Mouse (Mus musculus): ENCODE data around the gene Ccdc124. TPM values are rescaled to one million over a fixed set of nuclear protein-coding genes. Genes with fewer than 3 reads are reported as not detected.

Gene Ccdc124
- polyA plus RNA-seq, 1 experiment = 48.0 TPM

- H3K4me3 ChIP-seq (replicated peaks; ENCODE audit: extremely low read depth, low read depth, low read length) = no peak overlapping the region
- DNase-seq = no peak
- WGBS = 41% methylated on average over 11 of the region's 11 CpGs
- no peaks in the 10 kb centered on the region; the same call in 1 of the 2 replicates for H3K4me1 ChIP-seq (ENCODE audit: control insufficient read depth, insufficient read depth, low read length)
- TF ChIP-seq CTCF (IDR thresholded peaks at IDR 0.05; ENCODE audit: insufficient read depth, low read length) (no peak), POLR2A (IDR thresholded peaks at IDR 0.05; ENCODE audit: borderline replicate concordance, extremely low read depth, low read depth, low read length) (no peak)
Measured at GRCm38 (mm10) chr8:70821992-70822391, 51.7 kb downstream of the Ccdc124 start.

DNA sequence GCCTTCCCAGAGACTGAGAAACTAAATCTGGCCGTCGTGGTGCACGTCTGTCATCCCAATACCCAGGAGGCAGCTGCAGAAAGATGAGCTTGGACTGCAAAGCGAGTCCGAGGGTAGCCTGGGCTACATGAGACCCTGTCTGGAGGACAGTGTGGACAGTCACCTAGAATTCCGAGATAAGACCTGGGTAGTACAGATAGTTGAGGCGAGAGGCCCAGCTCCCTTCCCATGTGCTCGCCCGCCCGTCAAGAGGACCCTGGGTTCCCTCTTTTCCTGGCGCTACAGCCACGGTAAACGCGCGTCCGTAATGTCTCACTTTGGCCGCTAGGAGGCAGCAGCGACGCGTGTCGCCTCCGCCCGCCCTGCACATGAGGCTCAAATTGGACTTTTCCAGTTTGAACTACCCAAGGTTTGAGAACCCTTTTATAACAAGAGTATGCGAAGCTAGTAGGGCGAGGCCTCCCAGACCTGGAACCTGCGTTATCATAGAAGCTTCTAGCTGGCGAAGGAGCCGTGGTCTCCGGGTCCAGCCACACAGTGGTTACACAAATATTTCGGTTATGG is 52.3 kb downstream of the Ccdc124 start:
- peak; percentile 71 for DNase-seq
- WGBS = 16% methylated on average over 30 of the region's 30 CpGs
- Histone ChIP-seq H3K4me1 (ENCODE audit: control insufficient read depth, insufficient read depth, low read length) (no peaks in the 10 kb centered on the region; the same call in 1 of the 2 replicates), H3K4me3 (replicated peaks; ENCODE audit: extremely low read depth, low read depth, low read length) (no peak overlapping the region)
- TF ChIP-seq POLR2A (IDR thresholded peaks at IDR 0.05; ENCODE audit: borderline replicate concordance, extremely low read depth, low read depth, low read length) (no peak), CTCF (IDR thresholded peaks at IDR 0.05; ENCODE audit: insufficient read depth, low read length) (peak; percentile 92)

DNA sequence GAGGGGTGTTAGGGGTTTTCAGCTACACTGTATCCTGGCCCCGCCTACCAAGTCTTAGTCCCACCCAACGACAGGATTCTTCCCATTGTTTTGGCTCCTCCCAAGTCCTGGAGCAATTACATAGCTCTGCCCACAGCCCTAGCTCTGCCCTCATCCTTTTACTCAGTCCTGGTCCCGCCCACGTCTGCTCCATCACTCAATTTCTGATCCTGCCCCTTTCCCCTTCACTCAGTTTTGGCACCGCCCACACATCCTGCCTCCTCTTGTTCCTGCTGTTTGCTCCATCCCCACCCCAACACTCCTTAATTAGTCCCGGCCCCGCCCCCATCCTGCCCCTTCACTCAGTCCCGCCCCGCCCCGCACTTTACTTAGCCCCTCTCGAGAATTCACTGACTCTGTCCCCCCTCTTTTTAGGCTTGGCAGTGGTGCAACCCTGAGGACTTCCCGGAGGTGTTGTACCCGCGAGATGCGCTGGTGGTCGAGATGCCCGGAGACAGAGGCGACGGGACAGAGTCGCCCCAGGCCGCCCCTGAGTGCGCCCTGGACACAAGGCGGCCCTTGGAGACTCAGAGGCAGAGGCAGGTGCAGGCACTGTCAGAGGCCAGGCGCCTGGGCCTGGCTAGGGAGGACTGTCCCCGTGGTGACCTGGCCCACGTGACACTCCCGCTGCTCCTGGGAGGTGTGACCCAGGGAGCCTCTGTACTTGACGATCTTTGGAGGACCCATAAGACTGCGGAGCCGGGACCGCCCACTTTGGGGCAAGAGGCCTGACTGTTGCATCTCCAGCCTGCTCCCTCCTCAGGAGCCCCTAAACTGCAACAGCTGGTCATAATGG is 53.4 kb downstream of the Ccdc124 start:
- no peaks in the 10 kb centered on the region; the same call in 1 of the 2 replicates for H3K4me1 ChIP-seq (ENCODE audit: control insufficient read depth, insufficient read depth, low read length)
- H3K4me3 ChIP-seq (replicated peaks; ENCODE audit: extremely low read depth, low read depth, low read length) = peak overlapping the region; percentile 26
- 16% methylated on average over 31 of the region's 31 CpGs for WGBS
- DNase-seq = peak; percentile 78
- no peak for TF ChIP-seq POLR2A (IDR thresholded peaks at IDR 0.05; ENCODE audit: borderline replicate concordance, extremely low read depth, low read depth, low read length)
- TF ChIP-seq CTCF (IDR thresholded peaks at IDR 0.05; ENCODE audit: insufficient read depth, low read length) = no peak

Other genes with a start within 250 kb of the Ccdc124 start
- gene Gdf15, start 241.5 kb downstream of the Ccdc124 start, polyA plus RNA-seq (2012; rRNA removed) = 5.4 and 6.6 TPM in 2 replicates
- 32.2 and 33.7 TPM in 2 replicates for gene Pgpep1, start 213.5 kb downstream of the Ccdc124 start, polyA plus RNA-seq (2012; rRNA removed)
- gene Lsm4, start 200.7 kb downstream of the Ccdc124 start, polyA plus RNA-seq (2012; rRNA removed) = 75.2 and 76.3 TPM in 2 replicates
- gene Jund, start 175.0 kb downstream of the Ccdc124 start, polyA plus RNA-seq (2012; rRNA removed) = 378 and 717 TPM in 2 replicates
- gene Iqcn, start 170.5 kb downstream of the Ccdc124 start, polyA plus RNA-seq (2012; rRNA removed) = 0.03 TPM in 1 of 2 replicates, not detected in the other
- gene Gm3336, start 155.4 kb downstream of the Ccdc124 start, polyA plus RNA-seq (2012; rRNA removed) = 0.43 and 1.2 TPM in 2 replicates
- 4.1 and 5.5 TPM in 2 replicates for gene Pde4c, start 150.2 kb downstream of the Ccdc124 start, polyA plus RNA-seq (2012; rRNA removed)
- gene Rab3a, start 119.3 kb downstream of the Ccdc124 start, polyA plus RNA-seq (2012; rRNA removed) = 46.4 and 53.4 TPM in 2 replicates
- gene Mpv17l2, start 113.0 kb downstream of the Ccdc124 start, polyA plus RNA-seq (2012; rRNA removed) = 61.6 and 80.0 TPM in 2 replicates
- 112 and 119 TPM in 2 replicates for gene Pik3r2, start 97.2 kb downstream of the Ccdc124 start, polyA plus RNA-seq (2012; rRNA removed)
- 84.2 and 87.0 TPM in 2 replicates for gene Mast3, start 68.9 kb downstream of the Ccdc124 start, polyA plus RNA-seq (2012; rRNA removed)
- 0.86 and 1.5 TPM in 2 replicates for gene Il12rb1, start 65.5 kb downstream of the Ccdc124 start, polyA plus RNA-seq (2012; rRNA removed)
- 50.3 and 78.3 TPM in 2 replicates for gene Arrdc2, start 34.2 kb downstream of the Ccdc124 start, polyA plus RNA-seq (2012; rRNA removed)
- 3.4 and 5.0 TPM in 2 replicates for gene Kcnn1, start 10.7 kb downstream of the Ccdc124 start, polyA plus RNA-seq (2012; rRNA removed)
- gene Slc5a5, start 18.8 kb upstream of the Ccdc124 start, polyA plus RNA-seq (2012; rRNA removed) = 0.71 and 1.3 TPM in 2 replicates
- gene Rpl18a, start 23.5 kb upstream of the Ccdc124 start, polyA plus RNA-seq (2012; rRNA removed) = 3,384 and 4,193 TPM in 2 replicates
- 58.4 and 68.0 TPM in 2 replicates for gene Map1s, start 32.0 kb upstream of the Ccdc124 start, polyA plus RNA-seq (2012; rRNA removed)

Data from lung, adult 2 months (tissue).